12 mouse cellular contexts compared by ENCODE assay signal in the genomic region with DNA sequence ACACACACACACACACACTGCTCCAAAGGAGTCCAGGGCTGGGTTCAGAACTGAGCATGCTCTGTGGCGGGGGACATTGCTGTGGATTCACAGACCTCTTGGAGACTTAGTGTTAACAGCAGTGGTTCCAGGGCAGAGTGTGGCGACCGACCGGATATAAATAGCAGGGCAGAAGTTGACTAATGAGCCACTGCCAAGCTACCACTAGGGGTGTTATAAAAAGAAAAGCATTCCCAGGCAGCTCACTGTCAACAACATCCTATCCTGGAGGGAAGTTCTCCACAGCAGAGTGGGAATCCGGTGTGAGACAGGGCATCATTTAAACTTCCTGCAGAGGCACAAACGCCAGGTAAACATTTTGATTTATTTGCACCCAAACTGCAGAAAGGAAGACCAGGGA. TPM values are rescaled to one million over a fixed set of nuclear protein-coding genes. Genes with fewer than 3 reads are reported as not detected.
A peak's percentile ranks its signal among the peaks of the same experiment; 100 is the strongest.
DNase-seq lines count a peak whose midpoint lies in the region; ATAC-seq lines count a peak whose summit lies in the region.
"Had no signal": no experiment of that assay in that cellular context is flagged by ENCODE, and none has a peak within 500 bp of the region (broad histone marks: within the 10 kb centered on the region; RNA-seq: fewer than 3 reads in every experiment).

No protein-coding gene starts in this region.

- no peak for ATAC-seq in kidney, embryonic 14.5 days (ENCODE audit: low FRiP score, low TSS enrichment)
- ATAC-seq in cerebellum, adult (ENCODE audit: insufficient number of reproducible peaks, low FRiP score, low TSS enrichment): no peak

- no peak overlapping the region for H3K4me2 ChIP-seq in kidney, embryonic 14.5 days (replicated peaks; ENCODE audit: low read depth, low read length)
- H3K4me2 ChIP-seq: hindbrain, embryonic 14.5 days; limb, embryonic 12.5 days had no signal

- H3K36me3 ChIP-seq in kidney, embryonic 14.5 days (ENCODE audit: control insufficient read depth, insufficient read depth, low read length): no peaks in the 10 kb centered on the region
- H3K36me3 ChIP-seq: limb, embryonic 12.5 days had no signal

- DNase-seq in kidney, adult 11 months: peak; percentile 60
- DNase-seq in gastrocnemius, adult 8-10 months (ENCODE audit: low spot score in 2 of 2): peak; percentile 54 to 67
- peak; percentile 72 for DNase-seq in heart, postnatal 4 days
- DNase-seq in lung, postnatal 4 days: peak; percentile 35 to 43
- no peak for DNase-seq in cerebellum, adult 11 months
- no peak for DNase-seq in urinary bladder, adult 2 months (ENCODE audit: low spot score)

- no peaks in the 10 kb centered on the region for H3K4me1 ChIP-seq in kidney, embryonic 14.5 days (ENCODE audit: control insufficient read depth, insufficient read depth, low read length)

- H3K9ac ChIP-seq in kidney, embryonic 14.5 days (ENCODE audit: low read depth, low read length): no peak overlapping the region
- H3K9ac ChIP-seq: hindbrain, embryonic 14.5 days; limb, embryonic 12.5 days had no signal

- peaks cover 14% of the 10 kb centered on the region for H3K27me3 ChIP-seq in kidney, embryonic 14.5 days (ENCODE audit: control insufficient read depth, insufficient read depth, low read length)

- H3K27ac ChIP-seq in kidney, embryonic 14.5 days (ENCODE audit: low read depth, low read length): no peak overlapping the region
- H3K27ac ChIP-seq: hindbrain, embryonic 14.5 days; limb, embryonic 12.5 days had no signal

- no peak overlapping the region for H3K4me3 ChIP-seq in kidney, embryonic 14.5 days (ENCODE audit: low read length)
- H3K4me3 ChIP-seq: limb, embryonic 12.5 days had no signal

- 28% methylated on average over 6 of the region's 6 CpGs for WGBS in kidney, embryonic 14.5 days

- no peaks in the 10 kb centered on the region for H3K9me3 ChIP-seq in kidney, embryonic 14.5 days (ENCODE audit: control insufficient read depth, low read length)
- H3K9me3 ChIP-seq: limb, embryonic 12.5 days had no signal

RNA-seq across cellular contexts. Expression of gene Cxcl10, which starts 38.0 kb away (rescaled TPM):
- polyA plus RNA-seq in kidney, embryonic 14.5 days (2014; fragmentation: Nextera tagmentation; extraction: Ambion mirVana): 0.84 and 1.0 TPM in 2 replicates
- under 1 TPM in 1 of 4 experiments, not detected in 3; 0.46 TPM for total RNA-seq in gastrocnemius, adult 8-10 months (2022)
- under 1 TPM in 1 of 2 experiments, not detected in 1; 0.47 TPM for total RNA-seq in heart, postnatal 4 days (2021)
- 7.0 and 14.7 TPM in 2 replicates for polyA plus RNA-seq in urinary bladder, adult 2 months (2012; rRNA removed)

RNA-seq across cellular contexts. Expression of gene Nup54, which starts 48.4 kb away (rescaled TPM):
- polyA plus RNA-seq in kidney, embryonic 14.5 days (2014; fragmentation: Nextera tagmentation; extraction: Ambion mirVana): 57.7 and 62.2 TPM in 2 replicates
- 10 to 100 TPM in 3 of 4 experiments, 1 to 10 TPM in 1; 9.5 to 13.5 (median 10.8) TPM for total RNA-seq in gastrocnemius, adult 8-10 months (2022)
- total RNA-seq in heart, postnatal 4 days (2021): 10 to 100 TPM; 29.0 to 29.2 TPM
- polyA plus RNA-seq in urinary bladder, adult 2 months (2012; rRNA removed): 21.1 and 25.9 TPM in 2 replicates

RNA-seq across cellular contexts. Expression of gene Art3, which starts 55.0 kb away (rescaled TPM):
- 1.7 and 3.1 TPM in 2 replicates for polyA plus RNA-seq in kidney, embryonic 14.5 days (2014; fragmentation: Nextera tagmentation; extraction: Ambion mirVana)
- total RNA-seq in gastrocnemius, adult 8-10 months (2022): 100 to 1,000 TPM; 404 to 480 (median 430) TPM
- 100 to 1,000 TPM; 284 to 319 TPM for total RNA-seq in heart, postnatal 4 days (2021)
- 839 and 925 TPM in 2 replicates for polyA plus RNA-seq in urinary bladder, adult 2 months (2012; rRNA removed)

RNA-seq across cellular contexts. Expression of gene Cxcl9, which starts 58.8 kb away (rescaled TPM):
- polyA plus RNA-seq in kidney, embryonic 14.5 days (2014; fragmentation: Nextera tagmentation; extraction: Ambion mirVana): not detected in 2 replicates
- under 1 TPM in 2 of 4 experiments, not detected in 2; 0.15 to 0.47 TPM for total RNA-seq in gastrocnemius, adult 8-10 months (2022)
- under 1 TPM; 0.26 to 0.74 TPM for total RNA-seq in heart, postnatal 4 days (2021)
- 7.3 and 8.8 TPM in 2 replicates for polyA plus RNA-seq in urinary bladder, adult 2 months (2012; rRNA removed)
- total RNA-seq: ES-E14 had no signal
- polyA plus RNA-seq: embryonic facial prominence, embryonic 11.5 days; hindbrain, embryonic 14.5 days; limb, embryonic 12.5 days had no signal

Comparison
In these comparisons a context has a peak if more than half of its experiments do, and no peak if none do; other contexts are left out.
1. DNase-seq: peak in kidney, adult 11 months (single experiment), gastrocnemius, adult 8-10 months (2 of 2), heart, postnatal 4 days (single experiment) and lung, postnatal 4 days (2 of 2); none in cerebellum, adult 11 months (single experiment) and urinary bladder, adult 2 months (single experiment).